Mouse (Mus musculus) kidney, adult 2 months (tissue): ENCODE results near the gene Pqlc2.

Experiments
- CTCF ChIP-seq: fragments of 200-500 bp; conservative IDR thresholded peaks from 2 replicates; pipeline ENCODE4 v1.5.1; 2011; ENCODE audit warnings: low read depth, mild to moderate bottlenecking, control low read depth, low read length, moderate library complexity, mixed read lengths; ENCODE audit not compliant: insufficient read depth, insufficient read length
- POLR2A ChIP-seq: fragments of 200-500 bp; IDR thresholded peaks from one replicate; pipeline ENCODE4 v1.6.1; 2011; ENCODE audit warnings: low read depth, low read length, control low read depth

DNA sequence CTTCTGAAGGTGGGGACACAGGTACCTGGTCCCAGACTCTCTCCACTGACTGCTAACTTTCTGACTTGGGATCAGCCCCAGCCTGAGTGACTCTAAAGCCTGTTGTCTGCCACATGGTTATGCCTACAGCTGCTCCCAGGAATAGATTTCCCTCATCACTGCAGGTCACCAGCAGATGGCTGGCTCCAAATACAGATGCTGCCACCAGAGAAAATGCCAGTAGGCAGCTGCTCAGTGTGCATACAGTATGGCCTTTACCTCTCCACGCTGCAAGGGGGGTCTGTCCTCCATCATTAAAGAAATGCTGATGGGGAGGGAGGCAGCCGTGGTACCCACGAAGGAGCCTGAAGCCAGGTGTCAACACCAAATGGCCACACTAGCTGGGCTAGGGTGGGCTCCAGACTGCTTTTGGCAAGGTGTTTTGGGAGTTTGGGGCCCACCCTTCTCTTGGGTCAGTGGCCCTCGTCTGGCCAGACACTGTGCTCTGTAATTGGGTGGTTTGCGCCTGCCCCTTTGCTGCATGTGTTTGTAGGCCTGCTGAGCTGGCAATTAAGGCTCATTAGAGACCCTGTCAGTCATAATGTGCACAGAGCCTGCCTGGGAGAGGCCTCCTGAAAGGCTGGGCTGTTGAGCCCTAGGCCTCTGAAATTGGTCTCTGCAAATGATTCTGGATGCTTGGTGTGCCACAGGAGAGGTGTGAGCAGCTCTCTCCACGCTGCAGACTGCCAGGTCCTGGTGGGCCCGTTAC is 64.2 kb downstream of the Pqlc2 start:
- TF ChIP-seq CTCF, result no peak
- TF ChIP-seq POLR2A, result no peak
